Mouse (Mus musculus) heart, postnatal 25 days (tissue): ENCODE data around the gene Atp13a2. TPM values are rescaled to one million over a fixed set of nuclear protein-coding genes. Genes with fewer than 3 reads are reported as not detected.
A peak's percentile ranks its signal among the peaks of the same experiment; 100 is the strongest.

Experiments used
- DNase-seq: peaks from one replicate; pipeline ENCODE4 v3.0.0; 2022; ENCODE audit warnings: low spot score
- intact Hi-C: fragments of 180-260 bp; cut with DNase I; formaldehyde crosslinking; loops from one replicate; pipeline ENCODE4 v1.15.1; 2025
- total RNA-seq, 2 experiments: library from RNA; stranded (reverse); gene quantifications; 2 replicates each; pipeline ENCODE4 v1.2.3; 2021

Gene Atp13a2
- total RNA-seq, 2 experiments from 2014 or later: 16.5 to 19.4 TPM

- intact Hi-C loops: no loop called here
- DNase-seq: no peak
Measured at GRCm38 (mm10) chr4:140987476-140987875, 803 bp downstream of the Atp13a2 start.

GRCm38 (mm10) chr4:140988706-140989290 is 2.1 kb downstream of the Atp13a2 start:
- no peak for DNase-seq
- intact Hi-C loops: no loop called here

DNA sequence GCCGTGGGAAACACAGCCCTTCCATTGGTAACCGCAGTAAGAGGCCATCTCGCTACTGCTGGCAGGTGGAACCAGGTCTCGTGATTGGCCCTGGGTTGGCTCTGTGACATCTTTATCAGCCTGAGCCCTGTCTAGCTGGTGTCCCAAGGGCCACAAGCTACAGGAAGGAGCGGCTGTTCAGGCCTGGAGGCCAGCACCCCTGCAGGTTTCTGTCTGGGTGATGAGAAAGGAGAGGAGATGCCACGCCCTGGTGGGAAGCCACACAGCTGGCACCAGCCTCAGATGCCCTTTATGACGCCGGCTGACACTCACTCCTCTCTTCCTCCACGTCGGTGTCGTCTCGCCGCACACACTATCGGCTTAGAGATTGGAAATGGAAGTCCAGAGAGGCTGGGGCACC is 2.8 kb downstream of the Atp13a2 start:
- DNase-seq: no peak
- intact Hi-C loops: no loop called here

DNA sequence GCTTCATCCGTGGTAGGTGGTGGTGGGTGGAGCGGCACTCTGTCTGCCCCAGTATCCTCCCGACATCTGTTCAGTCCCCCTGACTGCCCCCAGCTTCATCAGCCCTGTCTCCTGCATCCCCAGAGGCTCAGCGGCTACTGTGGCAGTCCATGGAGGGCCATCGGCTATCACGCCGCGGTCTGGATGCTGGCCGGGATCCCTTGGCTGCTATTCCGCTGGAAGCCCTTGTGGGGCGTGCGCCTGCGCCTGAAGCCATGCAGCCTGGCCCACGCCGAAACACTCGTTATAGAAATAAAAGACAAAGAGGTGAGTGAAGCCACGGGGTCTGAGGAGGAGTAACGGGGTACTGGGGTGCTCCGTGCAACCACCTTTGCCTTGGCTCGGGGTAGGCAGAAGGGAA is 5.5 kb downstream of the Atp13a2 start:
- DNase-seq: no peak
- intact Hi-C loops: no loop called here

GRCm38 (mm10) chr4:140993846-140994245 is 7.2 kb downstream of the Atp13a2 start:
- intact Hi-C loops: no loop called here
- DNase-seq: no peak

DNA sequence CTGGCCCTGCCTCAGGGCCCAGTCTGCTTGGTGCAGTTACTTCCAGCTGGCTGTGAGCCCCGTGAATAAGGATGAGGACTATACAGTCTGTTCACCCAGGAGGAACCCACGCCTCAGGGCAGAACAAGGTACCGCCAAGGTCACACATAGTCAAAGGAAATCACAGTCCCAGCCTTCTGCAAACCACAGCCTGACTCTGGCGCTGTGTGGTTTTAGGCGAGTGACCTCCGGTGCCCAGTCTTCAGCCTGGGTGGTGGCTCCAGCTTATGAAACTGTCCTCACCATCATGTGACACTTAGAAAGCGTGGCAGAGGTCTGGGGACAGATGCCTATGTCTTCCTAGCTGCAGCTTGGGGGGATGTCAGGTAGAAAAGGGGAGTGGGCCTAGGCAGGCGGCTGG is 9.1 kb downstream of the Atp13a2 start:
- no peak for DNase-seq
- intact Hi-C loops: no loop called here

DNA sequence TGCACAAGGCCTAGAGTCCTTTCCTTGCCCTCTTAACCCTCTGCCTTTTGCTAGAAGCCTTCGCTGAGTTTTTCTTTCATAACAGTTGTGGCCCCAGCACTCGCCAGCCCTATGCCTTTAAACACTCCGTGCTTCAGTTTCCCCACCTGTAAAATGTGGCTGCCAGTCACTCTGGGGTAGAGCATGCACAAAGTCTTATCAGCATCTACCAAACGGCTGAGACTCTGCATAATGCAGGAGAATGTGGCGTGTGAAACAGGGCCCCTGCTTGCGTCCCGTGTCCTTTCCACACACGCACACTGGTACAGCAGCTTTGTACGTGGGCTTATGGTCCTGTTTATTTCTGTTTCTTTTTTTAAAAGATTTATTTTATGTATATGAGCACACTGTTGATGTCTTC is 10.1 kb downstream of the Atp13a2 start:
- DNase-seq: no peak
- intact Hi-C loops: no loop called here

- no peak for DNase-seq
- intact Hi-C loops: no loop called here
Measured at GRCm38 (mm10) chr4:141005983-141006382, 19.3 kb downstream of the Atp13a2 start.

DNA sequence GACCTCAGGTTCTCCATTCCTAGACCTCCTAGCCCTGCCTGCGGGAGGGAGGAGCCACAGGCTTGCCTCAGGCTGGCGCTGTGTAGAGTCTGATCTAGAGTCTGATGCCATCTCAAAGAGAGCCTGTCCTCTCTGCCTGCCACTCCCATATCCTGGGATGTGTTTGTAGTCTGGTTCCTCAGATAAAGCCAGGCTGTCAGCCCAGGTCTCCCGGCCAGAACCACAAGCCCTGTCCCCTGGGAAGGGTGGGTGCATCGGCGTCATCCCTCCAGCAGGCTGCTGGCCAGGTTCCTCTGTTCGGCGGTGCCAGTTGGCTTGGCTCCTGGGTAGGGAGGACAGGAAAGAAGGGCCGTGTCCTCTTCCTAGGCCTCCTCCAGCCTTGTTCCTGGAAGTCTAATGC is 21.4 kb downstream of the Atp13a2 start:
- DNase-seq: peak; percentile 71
- intact Hi-C loops: no loop called here

DNA sequence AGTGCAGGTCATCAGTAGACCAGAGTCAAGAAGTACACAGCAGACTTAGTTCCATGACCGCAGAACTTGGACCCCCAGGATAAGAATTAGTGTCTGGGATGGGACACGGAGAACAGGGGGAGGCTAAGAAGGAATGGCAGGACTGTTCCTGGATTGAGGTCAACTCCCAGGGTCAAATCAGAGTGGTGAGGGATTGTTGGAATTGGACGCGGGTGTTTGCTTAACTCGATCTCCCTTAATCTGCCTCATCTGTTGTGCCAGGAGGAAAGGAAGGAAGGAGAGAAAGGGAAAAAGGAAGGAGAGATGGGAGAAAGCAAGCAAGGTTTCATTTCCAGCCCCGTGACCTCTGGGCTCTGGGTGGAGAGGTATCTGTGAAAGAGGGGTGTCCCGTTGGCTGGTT is 23.4 kb downstream of the Atp13a2 start, which contains the start of gene Mfap2:
Gene Mfap2, plus strand, starts transcription at position 301 of the 400 bp plus-strand sequence.
- no peak for DNase-seq
- intact Hi-C loops: no loop called here

DNA sequence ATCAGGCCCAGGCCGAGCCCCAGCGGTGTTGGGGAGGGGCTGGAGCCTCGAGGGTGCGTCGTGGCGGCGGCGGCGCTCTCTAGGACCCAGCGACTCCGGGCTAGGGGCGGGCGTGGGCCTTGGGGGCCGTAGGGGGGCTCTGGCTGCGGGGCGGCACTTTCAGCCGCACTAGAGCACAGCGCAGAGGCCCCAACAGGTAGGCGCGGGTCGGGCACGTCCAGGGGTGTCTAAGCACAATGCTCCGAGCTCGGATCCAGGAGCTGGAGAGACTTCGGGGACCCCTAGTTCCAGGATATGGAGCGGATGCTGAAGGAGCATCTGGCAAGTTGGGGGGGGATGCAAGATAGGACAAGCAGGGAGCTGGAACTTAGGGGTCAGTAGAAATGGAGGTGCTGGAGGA is 23.9 kb downstream of the Atp13a2 start:
- intact Hi-C loops: no loop called here
- DNase-seq: no peak

GRCm38 (mm10) chr4:141010941-141011429 is 24.3 kb downstream of the Atp13a2 start:
- DNase-seq: no peak
- intact Hi-C loops: no loop called here

- DNase-seq: peak; percentile 54
- intact Hi-C loops: no loop called here
Measured at GRCm38 (mm10) chr4:141011556-141012328, 25.1 kb downstream of the Atp13a2 start.

- DNase-seq: no peak
- intact Hi-C loops: no loop called here
Measured at GRCm38 (mm10) chr4:141012558-141012957, 25.9 kb downstream of the Atp13a2 start.

DNA sequence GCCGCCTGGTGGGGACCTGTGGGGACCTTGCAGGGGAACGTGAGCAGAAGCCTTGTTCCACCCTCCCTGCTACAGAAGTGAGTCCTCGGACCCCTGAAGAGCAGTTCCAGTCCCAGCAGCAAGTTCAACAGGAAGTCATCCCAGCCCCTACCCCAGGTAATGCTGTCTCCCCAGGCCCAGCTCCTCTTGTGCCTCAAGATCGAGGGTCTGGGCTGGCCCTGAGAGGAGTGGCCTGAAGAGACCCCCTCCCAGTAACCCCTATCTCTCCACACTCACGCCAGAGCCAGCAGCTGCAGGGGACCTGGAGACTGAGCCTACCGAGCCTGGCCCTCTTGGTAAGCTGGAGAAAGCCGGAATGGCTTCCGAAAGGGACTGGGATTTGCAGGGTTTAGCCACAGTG is 27.4 kb downstream of the Atp13a2 start:
- DNase-seq: no peak
- intact Hi-C loops: no loop called here

DNA sequence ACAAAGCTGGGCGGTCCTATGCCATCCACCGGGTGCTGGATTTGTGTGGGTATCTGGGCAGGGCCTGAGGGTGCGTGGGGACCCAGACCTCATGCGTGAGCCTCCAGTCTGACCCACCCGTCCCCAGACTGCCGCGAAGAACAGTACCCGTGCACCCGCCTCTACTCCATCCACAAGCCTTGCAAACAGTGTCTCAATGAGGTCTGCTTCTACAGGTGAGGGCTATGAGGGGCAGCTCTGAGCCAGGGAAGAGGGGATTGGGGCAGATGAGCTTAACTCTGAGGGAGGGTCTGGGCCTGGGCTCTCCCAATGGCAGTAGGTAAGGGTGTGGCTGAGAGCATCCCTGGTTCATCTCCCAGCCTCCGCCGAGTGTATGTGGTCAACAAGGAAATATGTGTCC is 28.2 kb downstream of the Atp13a2 start:
- intact Hi-C loops: no loop called here
- DNase-seq: no peak

- DNase-seq: no peak
Measured at GRCm38 (mm10) chr4:141015356-141015755, 28.7 kb downstream of the Atp13a2 start.

DNA sequence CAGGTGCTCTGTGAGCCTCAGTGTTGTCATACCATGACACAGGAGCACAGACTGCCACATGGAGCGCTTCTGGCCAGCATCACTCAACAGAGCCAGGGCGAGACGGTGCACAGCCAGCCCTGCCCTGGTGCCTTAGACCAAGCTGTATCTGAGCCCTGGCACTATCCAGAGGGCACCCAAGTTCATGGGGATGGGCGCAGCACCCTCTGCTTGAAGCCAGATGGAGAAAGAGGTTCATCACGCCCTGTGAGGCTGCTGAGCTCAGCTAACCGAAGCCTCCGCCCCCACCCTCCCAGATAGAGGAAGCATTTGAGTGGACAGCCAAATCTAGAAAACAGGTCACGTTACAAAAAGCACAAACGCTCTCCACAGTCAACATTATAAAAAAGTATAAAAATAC is 29.6 kb downstream of the Atp13a2 start:
- intact Hi-C loops: no loop called here
- DNase-seq: no peak

More at GRCm38 (mm10) chr4:141015356-141015755, 28.7 kb downstream of the Atp13a2 start:
- intact Hi-C loops: no loop called here

DNA sequence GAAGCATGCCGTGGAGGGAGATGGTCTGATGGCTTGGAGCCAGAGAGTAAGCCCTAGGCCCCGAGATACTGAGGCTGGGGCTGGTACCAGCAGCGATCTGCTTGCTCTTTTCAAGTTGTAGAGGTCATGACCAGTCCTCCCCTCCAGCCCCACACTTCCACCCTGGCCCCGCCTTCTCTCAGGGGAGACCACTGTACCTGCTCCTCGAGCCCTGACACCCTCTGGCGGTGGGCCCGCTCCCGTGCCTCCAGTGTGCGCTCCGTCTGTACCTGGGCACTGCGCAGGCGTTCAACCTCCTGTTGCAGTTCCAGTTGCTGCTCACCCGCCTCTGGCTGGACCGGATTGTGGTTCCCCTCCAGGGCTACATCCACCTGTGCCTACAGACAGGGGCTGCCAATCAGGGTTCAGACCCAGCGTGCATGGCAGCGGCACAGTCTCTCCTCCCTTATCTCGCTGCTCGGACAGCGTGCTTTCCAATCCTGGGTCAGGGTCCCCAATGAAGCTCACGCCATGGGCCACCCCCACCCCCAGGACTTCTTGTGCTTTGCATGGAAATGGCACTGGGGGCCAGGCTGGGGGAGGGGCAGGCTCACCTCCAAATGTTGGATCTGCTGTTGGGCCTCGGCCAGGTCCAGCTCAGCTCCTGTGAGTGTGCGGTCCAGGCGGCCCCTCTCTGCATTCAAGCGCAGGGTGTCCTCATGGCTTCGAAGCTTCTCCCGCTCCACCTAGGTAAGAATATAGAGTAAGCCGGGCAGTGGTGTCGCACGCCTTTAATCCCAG is 31.2 kb downstream of the Atp13a2 start:
- intact Hi-C loops: no loop called here
- DNase-seq: no peak

DNA sequence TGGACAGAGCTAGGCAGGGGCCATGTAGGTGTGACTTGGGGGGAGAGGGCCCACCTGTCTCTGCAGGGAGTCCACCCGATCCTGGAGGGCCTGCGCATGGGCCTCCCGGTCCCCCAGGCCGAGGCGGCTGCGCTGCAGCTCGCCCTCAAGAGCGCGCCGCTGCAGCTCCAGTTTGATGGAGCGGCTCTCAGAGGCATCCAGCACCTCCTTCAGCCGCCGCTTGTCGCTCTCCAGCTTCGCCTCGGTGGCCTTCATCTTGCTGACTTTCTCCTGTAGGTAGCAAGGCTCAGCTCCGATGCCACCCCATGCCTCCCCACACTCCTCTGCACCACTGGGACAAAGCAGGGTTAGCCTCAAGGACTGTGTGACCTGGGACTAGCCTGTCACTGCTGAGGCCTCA is 33.5 kb downstream of the Atp13a2 start:
- no peak for DNase-seq
- intact Hi-C loops: no loop called here
